Mouse (Mus musculus): ENCODE data around the gene Ubxn11. TPM values are rescaled to one million over a fixed set of nuclear protein-coding genes. Genes with fewer than 3 reads are reported as not detected.
A peak's percentile ranks its signal among the peaks of the same experiment; 100 is the strongest.

Gene Ubxn11
- total RNA-seq, 2 experiments from 2014 or later = 2.0 to 2.4 TPM

DNA sequence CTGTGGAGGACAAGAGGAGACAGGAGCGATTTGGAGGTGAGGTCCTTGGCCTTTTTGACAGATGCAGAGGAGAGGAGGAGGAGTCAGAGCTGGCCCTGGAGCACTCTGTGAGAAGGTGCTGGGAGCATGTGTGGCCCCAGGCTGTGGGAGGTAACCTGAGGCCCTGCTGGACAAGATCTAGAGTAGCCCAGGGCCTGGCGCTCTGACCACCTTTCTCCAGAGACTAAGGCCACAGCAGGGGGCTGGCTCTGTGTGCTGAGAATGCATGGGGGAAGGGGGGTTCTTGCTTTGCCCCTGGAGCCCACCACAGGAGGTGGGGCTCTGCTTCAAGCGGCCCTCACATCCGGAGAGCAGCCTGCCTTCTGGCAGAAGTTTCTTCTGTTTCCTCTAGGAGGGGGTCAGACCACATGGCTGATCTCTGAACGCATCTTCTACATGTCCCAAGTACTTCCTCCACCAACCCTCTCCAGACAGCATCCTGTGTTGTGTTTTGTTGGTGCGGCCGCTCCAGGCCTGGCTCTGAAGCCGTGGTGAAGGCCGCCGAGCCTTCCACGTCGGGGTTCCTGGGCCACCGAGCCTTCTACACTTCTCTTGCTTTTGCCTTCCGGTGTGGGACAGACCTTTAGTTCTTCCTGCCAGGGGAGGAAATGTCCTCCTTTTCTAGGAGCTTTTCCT, 15.9 kb downstream of the Ubxn11 start:
- DNase-seq = no peak

- no peak for DNase-seq
Observed at GRCm38 (mm10) chr4:134119042-134119441, 16.7 kb downstream of the Ubxn11 start.

- DNase-seq = no peak
Observed at GRCm38 (mm10) chr4:134119644-134120043, 17.3 kb downstream of the Ubxn11 start.

- no peak for DNase-seq
Observed at GRCm38 (mm10) chr4:134120192-134120805, 17.9 kb downstream of the Ubxn11 start.

DNA sequence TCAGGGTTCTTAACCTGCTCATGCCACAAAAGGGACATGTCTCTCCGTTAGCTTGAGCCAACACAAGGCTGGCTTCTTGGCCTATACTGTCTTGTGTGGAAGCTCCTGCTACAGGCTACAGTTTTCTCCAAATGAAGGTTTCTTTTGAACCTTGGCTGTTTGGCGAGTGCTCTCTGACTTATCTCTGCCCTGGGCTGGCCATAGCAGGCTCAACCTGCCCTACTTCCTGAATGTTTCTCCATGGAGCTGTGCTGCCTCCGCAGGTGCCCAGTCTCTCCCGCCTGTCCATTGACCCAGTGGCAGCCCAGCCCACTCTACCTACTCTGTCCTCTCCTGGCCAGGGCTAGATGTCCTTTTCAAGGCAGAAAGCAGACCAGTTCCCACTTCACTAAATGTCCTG, 18.5 kb downstream of the Ubxn11 start:
- no peak for DNase-seq

DNA sequence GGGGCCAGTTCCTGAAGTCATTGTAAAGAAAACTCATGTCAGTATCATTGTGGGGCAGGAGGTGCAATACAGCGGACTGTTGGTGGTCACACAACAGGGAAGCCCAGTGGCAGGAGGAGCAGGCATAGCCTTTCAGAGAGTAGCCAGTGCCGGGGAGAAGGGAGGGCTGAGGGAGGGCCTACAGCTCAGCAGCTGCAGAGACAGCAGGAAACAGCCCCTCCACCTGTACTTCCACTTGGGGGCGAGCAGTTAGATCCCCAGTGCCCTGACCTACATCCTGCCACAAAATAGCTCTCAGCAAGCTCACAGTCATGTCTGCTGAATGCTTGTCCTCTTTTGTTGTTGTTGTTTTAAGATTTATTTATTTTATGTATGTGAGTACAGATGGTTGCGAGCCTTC, 19.2 kb downstream of the Ubxn11 start:
- no peak for DNase-seq

- DNase-seq = peak; percentile 48 to 50
Observed at GRCm38 (mm10) chr4:134122281-134122680, 19.9 kb downstream of the Ubxn11 start.

GRCm38 (mm10) chr4:134123147-134123546, 20.8 kb downstream of the Ubxn11 start:
- no peak for DNase-seq

DNA sequence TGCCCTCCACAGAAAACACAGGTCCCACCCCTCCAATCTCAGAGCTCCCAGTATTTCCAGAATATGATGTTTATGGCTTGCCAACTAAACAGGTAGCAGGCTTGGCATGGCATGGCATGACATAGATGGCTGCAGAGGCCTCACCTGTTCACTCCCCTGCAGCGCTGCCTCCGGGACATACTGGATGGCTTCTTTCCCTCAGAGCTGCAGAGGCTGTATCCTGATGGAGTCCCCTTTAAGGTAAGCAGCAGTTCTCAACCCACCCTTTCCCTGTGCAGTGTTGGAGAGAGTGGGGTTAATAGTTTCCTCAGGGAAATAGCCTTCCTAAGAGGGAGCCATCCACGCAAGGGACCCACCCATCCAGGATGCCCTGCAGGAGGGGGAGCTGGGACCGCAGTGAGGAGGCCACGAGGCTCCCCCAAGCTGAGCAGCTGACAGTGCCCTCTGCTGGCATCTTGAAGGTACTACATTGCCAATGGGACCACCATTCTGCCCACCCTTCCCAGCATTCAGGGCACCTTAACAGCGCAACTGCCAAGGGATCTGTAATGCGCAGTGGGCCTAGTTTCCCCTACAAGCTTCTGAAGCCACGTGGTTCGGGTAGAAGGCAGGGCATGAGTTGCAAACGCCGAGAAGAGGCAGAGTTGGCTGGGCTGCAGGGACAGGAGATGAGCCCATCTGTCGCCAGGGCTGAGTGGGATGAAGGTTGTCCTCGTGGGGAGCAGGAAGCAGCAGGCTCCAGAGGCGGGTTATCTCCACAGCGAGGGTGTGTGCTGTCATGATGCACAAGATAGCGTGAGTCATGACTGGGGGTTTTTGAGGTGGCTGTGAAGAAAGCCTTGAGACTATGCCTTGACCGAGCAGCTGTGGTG, 21.5 kb downstream of the Ubxn11 start:
- DNase-seq = peak; percentile 45 to 55

- no peak for DNase-seq
Observed at GRCm38 (mm10) chr4:134125383-134126060, 23.2 kb downstream of the Ubxn11 start.

- no peak for DNase-seq
Observed at GRCm38 (mm10) chr4:134126300-134127120, 24.1 kb downstream of the Ubxn11 start.

DNA sequence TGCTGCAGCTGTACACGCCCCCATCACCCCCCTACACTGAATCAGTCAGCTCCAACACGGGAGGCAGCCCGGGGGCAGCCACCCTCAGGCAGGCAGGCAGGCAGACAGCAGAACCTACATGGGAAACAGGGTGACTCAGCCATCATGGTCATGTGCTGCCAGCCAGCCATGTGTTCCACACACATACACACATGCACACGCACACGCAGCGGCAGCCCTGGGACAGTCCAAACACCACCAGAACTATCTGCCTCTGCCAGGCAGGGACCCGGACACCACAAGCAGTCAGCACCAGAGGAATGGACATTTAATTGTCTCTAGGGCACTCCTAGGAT, 24.7 kb downstream of the Ubxn11 start:
- DNase-seq = no peak

GRCm38 (mm10) chr4:134127793-134128192, 25.4 kb downstream of the Ubxn11 start:
- no peak for DNase-seq

GRCm38 (mm10) chr4:134128221-134128982, 26.0 kb downstream of the Ubxn11 start, which contains the start of gene Sh3bgrl3:
TSS of gene Sh3bgrl3 (minus strand) at chr4:134128789.
- DNase-seq = peak; percentile 91 to 94

- DNase-seq = peak in 1 of 2 experiments; percentile 42
Observed at GRCm38 (mm10) chr4:134128983-134129362, 26.6 kb downstream of the Ubxn11 start.

DNA sequence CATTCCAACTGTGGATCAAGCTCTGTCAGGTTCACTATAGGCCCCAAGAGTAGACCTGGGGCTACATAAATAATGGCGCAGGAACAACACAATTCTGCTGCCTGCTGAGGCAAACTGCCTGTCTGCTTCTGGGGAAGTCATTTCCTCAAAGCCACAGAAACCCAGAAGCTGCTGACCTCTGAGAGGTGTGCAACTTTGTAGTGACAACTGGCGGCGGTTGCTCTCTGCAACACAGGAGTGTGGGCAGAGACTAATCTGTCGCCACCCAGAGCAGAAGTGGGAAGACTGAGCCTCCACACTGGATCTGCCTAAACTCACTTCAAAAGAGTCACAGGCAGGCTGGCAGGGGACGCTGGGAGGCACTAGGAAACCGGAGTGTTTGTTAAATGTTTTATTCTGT, 27.1 kb downstream of the Ubxn11 start:
- DNase-seq = peak in 1 of 2 experiments; percentile 42

DNA sequence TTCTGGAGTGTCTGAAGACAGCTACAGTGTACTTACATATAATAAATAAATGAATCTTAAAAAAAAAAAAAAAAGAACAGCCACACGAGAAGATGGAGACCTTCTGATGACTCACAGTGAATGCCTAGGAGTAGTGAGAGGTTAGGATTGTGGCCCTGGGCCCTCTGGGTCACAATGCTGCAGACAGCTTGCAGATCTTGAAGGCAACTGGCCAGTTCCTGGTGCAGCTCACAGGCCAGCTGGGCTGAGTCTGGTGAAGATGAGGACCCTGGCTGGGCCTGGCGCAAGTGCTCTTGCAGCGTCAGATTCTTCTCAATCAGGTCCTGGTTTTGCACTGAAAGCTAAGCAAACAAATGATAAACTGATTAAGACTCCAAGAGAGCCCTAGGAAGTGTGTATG, 29.7 kb downstream of the Ubxn11 start:
- no peak for DNase-seq

DNA sequence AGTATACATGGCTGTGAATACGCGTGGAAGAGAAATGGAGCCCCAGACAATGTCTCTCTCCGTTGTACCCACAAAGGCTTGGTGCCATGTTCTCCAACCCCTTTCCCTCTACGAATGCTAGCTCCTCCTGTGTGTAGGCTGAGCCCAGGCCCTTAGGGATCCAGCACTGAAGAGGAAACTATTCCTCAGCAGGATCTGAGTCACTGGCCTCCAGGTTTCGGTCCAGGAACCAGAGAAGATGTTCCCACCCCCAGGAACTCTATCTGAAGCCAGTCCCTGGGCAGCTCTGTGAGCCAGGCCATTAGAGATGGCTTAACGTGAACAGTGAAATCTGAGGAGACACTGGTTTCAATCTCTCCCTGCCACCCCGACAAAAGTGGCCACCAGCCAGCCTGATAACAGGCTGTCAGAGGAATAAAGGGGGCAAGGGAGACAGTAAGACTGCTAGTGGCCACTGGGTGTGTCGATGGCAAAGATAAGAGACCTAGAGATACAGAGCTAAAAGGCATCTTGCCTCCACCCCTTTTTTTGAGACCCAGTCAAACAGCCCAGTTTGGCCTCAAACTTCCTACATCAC, 30.2 kb downstream of the Ubxn11 start:
- DNase-seq = no peak

GRCm38 (mm10) chr4:134136280-134136926, 34.0 kb downstream of the Ubxn11 start:
- no peak for DNase-seq

- DNase-seq = no peak
Observed at GRCm38 (mm10) chr4:134138857-134139256, 36.5 kb downstream of the Ubxn11 start.

Measured in heart, adult 18-20 months (tissue).